Mouse (Mus musculus): ENCODE data around the gene Ripor1. TPM values are rescaled to one million over a fixed set of nuclear protein-coding genes. Genes with fewer than 3 reads are reported as not detected.

The Ripor1 gene
- polyA plus RNA-seq, 1 experiment from 2014 or later, result 13.1 TPM

MicroRNA genes within 50 kb of the gene (microRNA counts, 519-probe panel; counts per million panel counts)
- microRNA mmu-miR-1966, result 2,889 counts per million, percentile 33 among the panel's probes with 10 or more counts

Small RNA genes lying within 50 kb of the gene (microRNA-seq; reads per million reads assigned to microRNA genes)
- gene Mir1966, result not detected

Other genes starting within 250 kb of the Ripor1 start
- 0.84 and 0.92 TPM in 2 replicates for gene Plekhg4, start 232.0 kb upstream of the Ripor1 start, polyA plus RNA-seq (2014; fragmentation: Nextera tagmentation; extraction: Ambion mirVana)
- gene Kctd19, start 191.8 kb upstream of the Ripor1 start, polyA plus RNA-seq (2014; fragmentation: Nextera tagmentation; extraction: Ambion mirVana), result not detected in 2 replicates
- gene Lrrc36, start 191.7 kb upstream of the Ripor1 start, polyA plus RNA-seq (2014; fragmentation: Nextera tagmentation; extraction: Ambion mirVana), result 0.26 TPM in 1 of 2 replicates, not detected in the other
- gene Tppp3, start 133.7 kb upstream of the Ripor1 start, polyA plus RNA-seq (2014; fragmentation: Nextera tagmentation; extraction: Ambion mirVana), result 15.0 and 17.8 TPM in 2 replicates
- gene Zdhhc1, start 108.4 kb upstream of the Ripor1 start, polyA plus RNA-seq (2014; fragmentation: Nextera tagmentation; extraction: Ambion mirVana), result 19.6 and 24.0 TPM in 2 replicates
- gene Hsd11b2, start 86.5 kb upstream of the Ripor1 start, polyA plus RNA-seq (2014; fragmentation: Nextera tagmentation; extraction: Ambion mirVana), result 64.2 and 71.0 TPM in 2 replicates
- gene Atp6v0d1, start 39.2 kb upstream of the Ripor1 start, polyA plus RNA-seq (2014; fragmentation: Nextera tagmentation; extraction: Ambion mirVana), result 71.7 and 81.5 TPM in 2 replicates
- gene Ctcf, start 31.3 kb downstream of the Ripor1 start, polyA plus RNA-seq (2014; fragmentation: Nextera tagmentation; extraction: Ambion mirVana), result 128 and 131 TPM in 2 replicates
- 0.73 and 1.6 TPM in 2 replicates for gene Agrp, start 32.1 kb downstream of the Ripor1 start, polyA plus RNA-seq (2014; fragmentation: Nextera tagmentation; extraction: Ambion mirVana)
- 0.45 and 0.73 TPM in 2 replicates for gene Carmil2, start 81.0 kb downstream of the Ripor1 start, polyA plus RNA-seq (2014; fragmentation: Nextera tagmentation; extraction: Ambion mirVana)
- gene Acd, start 95.8 kb downstream of the Ripor1 start, polyA plus RNA-seq (2014; fragmentation: Nextera tagmentation; extraction: Ambion mirVana), result 68.9 and 71.5 TPM in 2 replicates
- gene Pard6a, start 95.9 kb downstream of the Ripor1 start, polyA plus RNA-seq (2014; fragmentation: Nextera tagmentation; extraction: Ambion mirVana), result 14.6 TPM in 2 replicates
- gene 4933405L10Rik, start 102.4 kb downstream of the Ripor1 start, polyA plus RNA-seq (2014; fragmentation: Nextera tagmentation; extraction: Ambion mirVana), result 0.12 TPM in 1 of 2 replicates, not detected in the other
- gene Enkd1, start 103.0 kb downstream of the Ripor1 start, polyA plus RNA-seq (2014; fragmentation: Nextera tagmentation; extraction: Ambion mirVana), result 42.3 and 44.3 TPM in 2 replicates
- 22.8 and 25.8 TPM in 2 replicates for gene Gfod2, start 153.4 kb downstream of the Ripor1 start, polyA plus RNA-seq (2014; fragmentation: Nextera tagmentation; extraction: Ambion mirVana)
- 17.0 and 17.3 TPM in 2 replicates for gene Ranbp10, start 222.1 kb downstream of the Ripor1 start, polyA plus RNA-seq (2014; fragmentation: Nextera tagmentation; extraction: Ambion mirVana)
- 0.14 and 0.15 TPM in 2 replicates for gene Tsnaxip1, start 222.5 kb downstream of the Ripor1 start, polyA plus RNA-seq (2014; fragmentation: Nextera tagmentation; extraction: Ambion mirVana)
- 48.8 and 55.2 TPM in 2 replicates for gene Cenpt, start 248.0 kb downstream of the Ripor1 start, polyA plus RNA-seq (2014; fragmentation: Nextera tagmentation; extraction: Ambion mirVana)
- 73.4 and 77.6 TPM in 2 replicates for gene Thap11, start 249.9 kb downstream of the Ripor1 start, polyA plus RNA-seq (2014; fragmentation: Nextera tagmentation; extraction: Ambion mirVana)